In the genomic region with DNA sequence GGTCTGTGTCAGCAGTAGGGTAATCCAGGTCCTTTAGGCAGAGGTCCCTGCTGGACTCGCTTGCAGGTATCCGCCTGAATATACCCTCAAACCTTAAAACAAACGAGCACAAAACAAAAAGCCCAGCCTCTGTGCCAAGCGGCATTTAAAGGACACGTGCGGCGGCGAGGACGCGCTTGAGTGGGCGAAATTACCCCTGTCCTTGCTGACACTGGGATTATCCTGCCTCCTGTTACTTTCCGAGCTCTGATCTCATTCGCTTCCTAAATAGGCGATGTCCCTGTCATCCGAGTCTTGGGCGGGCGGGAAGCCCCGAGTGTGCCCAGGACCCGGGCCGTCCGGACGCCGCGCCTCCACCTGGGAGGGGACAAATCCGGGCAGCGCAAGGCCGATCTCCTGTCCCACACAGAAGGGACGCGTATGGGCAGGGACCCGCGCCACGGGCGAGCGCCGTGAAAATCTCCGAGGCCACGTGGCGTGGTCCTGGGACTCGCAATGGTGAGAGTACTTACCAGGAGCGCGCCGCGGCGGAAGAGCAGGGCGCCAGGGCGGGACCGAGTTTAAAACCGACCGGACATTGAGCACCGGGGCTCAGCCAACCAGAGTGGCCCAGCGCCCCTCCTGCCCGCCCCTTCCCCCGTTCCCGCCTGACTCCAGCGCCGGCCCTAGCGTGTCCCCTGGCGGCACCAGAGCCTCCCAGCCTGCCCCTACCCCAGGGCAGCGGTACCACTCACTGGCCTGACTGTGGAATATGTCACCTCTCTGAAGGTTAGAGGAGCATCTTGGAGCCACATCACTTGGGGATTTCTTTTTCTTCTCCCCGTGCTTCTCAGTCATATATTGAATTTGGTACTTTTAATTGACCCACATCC, we compare ENCODE assay signal across 7 mouse cellular contexts. TPM values are rescaled to one million over a fixed set of nuclear protein-coding genes. Genes with fewer than 3 reads are reported as not detected.
DNase-seq lines count a peak whose midpoint lies in the region; ATAC-seq and TF ChIP-seq lines count a peak whose summit lies in the region.

No protein-coding gene starts in this region.

- peak overlapping the region; percentile 81 for H3K4me2 ChIP-seq in intestine, postnatal 0 days (replicated peaks; ENCODE audit: low read depth)
- peak overlapping the region; percentile 46 for H3K4me2 ChIP-seq in midbrain, embryonic 11.5 days

- peaks cover 39% of the 10 kb centered on the region for H3K36me3 ChIP-seq in embryonic facial prominence, embryonic 10.5 days (replicated peaks)
- peaks cover 14% of the 10 kb centered on the region; the same call in 1 of the 2 replicates for H3K36me3 ChIP-seq in intestine, postnatal 0 days (ENCODE audit: control insufficient read depth, insufficient read depth)
- H3K36me3 ChIP-seq in midbrain, embryonic 11.5 days (ENCODE audit: control insufficient read depth, insufficient read depth, low read length): peaks cover 22% of the 10 kb centered on the region

- intact Hi-C loops in left cerebral cortex, postnatal 4 days (cut with DNase I): no loop called here

- 6% methylated on average over 60 of the region's 60 CpGs for WGBS in embryonic facial prominence, embryonic 10.5 days
- 4% methylated on average over 54 of the region's 60 CpGs for WGBS in intestine, postnatal 0 days
- 7% methylated on average over 59 of the region's 60 CpGs for WGBS in midbrain, embryonic 11.5 days

- peak; percentile 94 for ATAC-seq in intestine, postnatal 0 days
- peak; percentile 100 for ATAC-seq in midbrain, embryonic 11.5 days (ENCODE audit: low FRiP score)

- peak; percentile 67 for TF ChIP-seq CTCF in intestine, postnatal 0 days (IDR thresholded peaks at IDR 0.05; ENCODE audit: low read depth)

- H3K4me1 ChIP-seq in embryonic facial prominence, embryonic 10.5 days: no peaks in the 10 kb centered on the region; the same call in 1 of the 2 replicates
- no peaks in the 10 kb centered on the region for H3K4me1 ChIP-seq in intestine, postnatal 0 days (replicated peaks; ENCODE audit: control insufficient read depth, insufficient read depth, low read length)
- no peaks in the 10 kb centered on the region for H3K4me1 ChIP-seq in midbrain, embryonic 11.5 days (ENCODE audit: control insufficient read depth, insufficient read depth, low read length)

- peak overlapping the region; percentile 35 for H3K9ac ChIP-seq in intestine, postnatal 0 days (ENCODE audit: low read depth, low read length)
- peak overlapping the region; percentile 78 for H3K9ac ChIP-seq in midbrain, embryonic 11.5 days (ENCODE audit: low read length)

- peak overlapping the region; percentile 93 for H3K27ac ChIP-seq in embryonic facial prominence, embryonic 10.5 days (replicated peaks)
- no peak overlapping the region for H3K27ac ChIP-seq in intestine, postnatal 0 days (ENCODE audit: low read depth, low read length)
- no peak overlapping the region for H3K27ac ChIP-seq in midbrain, embryonic 11.5 days (ENCODE audit: low read depth, low read length)

- H3K27me3 ChIP-seq in embryonic facial prominence, embryonic 10.5 days (replicated peaks; ENCODE audit: low read depth, poor library complexity, severe bottlenecking): no peaks in the 10 kb centered on the region
- no peaks in the 10 kb centered on the region for H3K27me3 ChIP-seq in intestine, postnatal 0 days (replicated peaks; ENCODE audit: control insufficient read depth, insufficient read depth, low read length)
- H3K27me3 ChIP-seq in midbrain, embryonic 11.5 days (ENCODE audit: control insufficient read depth, insufficient read depth, low read length): no peaks in the 10 kb centered on the region

- peaks cover 34% of the 10 kb centered on the region for H3K9me3 ChIP-seq in embryonic facial prominence, embryonic 10.5 days
- peaks cover 6% of the 10 kb centered on the region; the same call in 1 of the 2 replicates for H3K9me3 ChIP-seq in intestine, postnatal 0 days (ENCODE audit: control insufficient read depth)
- peaks cover 15% of the 10 kb centered on the region; the same call in 1 of the 2 replicates for H3K9me3 ChIP-seq in midbrain, embryonic 11.5 days (ENCODE audit: control insufficient read depth, low read length)

- peak; percentile 73 for DNase-seq in adrenal gland, adult 8-10 months
- DNase-seq in embryonic facial prominence, embryonic 10.5 days (ENCODE audit: low spot score): peak; percentile 86
- DNase-seq in gonadal fat pad, adult 2 months (ENCODE audit: low read depth): peak; percentile 2
- peak; percentile 88 for DNase-seq in left cerebral cortex, postnatal 4 days
- DNase-seq in midbrain, embryonic 11.5 days (ENCODE audit: low spot score, missing footprints): peak; percentile 95
- peak; percentile 70 for DNase-seq in right cerebral cortex, postnatal 4 days

- H3K4me3 ChIP-seq in embryonic facial prominence, embryonic 10.5 days: peak overlapping the region; percentile 79
- H3K4me3 ChIP-seq in intestine, postnatal 0 days (ENCODE audit: low read depth, low read length): peak overlapping the region; percentile 53
- peak overlapping the region; percentile 63 for H3K4me3 ChIP-seq in midbrain, embryonic 11.5 days (ENCODE audit: low read depth, low read length)

RNA-seq across cellular contexts. Expression of a gene that starts 27.9 kb away (rescaled TPM):
- 10 to 100 TPM; 59.9 to 75.7 (median 66.8) TPM for total RNA-seq in adrenal gland, adult 8-10 months (2022)
- polyA plus RNA-seq in embryonic facial prominence, embryonic 10.5 days (2016; fragmentation: Nextera tagmentation; extraction: Ambion mirVana): 48.5 and 57.1 TPM in 2 replicates
- polyA plus RNA-seq in gonadal fat pad, adult 2 months (2012; rRNA removed): 12.6 and 12.9 TPM in 2 replicates
- polyA plus RNA-seq in intestine, postnatal 0 days (2015; fragmentation: Nextera tagmentation; extraction: Ambion mirVana): 21.3 and 28.5 TPM in 2 replicates
- total RNA-seq in left cerebral cortex, postnatal 4 days (2021): 100 to 1,000 TPM; 141 to 143 TPM
- 59.5 and 62.1 TPM in 2 replicates for polyA plus RNA-seq in midbrain, embryonic 11.5 days (2014; fragmentation: Nextera tagmentation; extraction: Ambion mirVana)

Comparison
In these comparisons a context has a peak if more than half of its experiments do, and no peak if none do; other contexts are left out.
1. DNase-seq: peak in every context shown above with its lines; median percentile 95 in midbrain, embryonic 11.5 days; 88 in left cerebral cortex, postnatal 4 days; 86 in embryonic facial prominence, embryonic 10.5 days; 73 in adrenal gland, adult 8-10 months; 70 in right cerebral cortex, postnatal 4 days; 2 in gonadal fat pad, adult 2 months.